Mouse (Mus musculus) left cerebral cortex, postnatal 14 days (tissue): ENCODE data around the gene Zbtb11. TPM values are rescaled to one million over a fixed set of nuclear protein-coding genes. Genes with fewer than 3 reads are reported as not detected.
"Not testable (repeated sequence)": the region's sequence is repeated elsewhere in the genome, so short reads cannot be mapped to it uniquely, and the experiment has no call there.

Source experiments
- DNase-seq, 2 experiments: peaks; one replicate each; pipeline ENCODE4 v3.0.0; 2021 to 2022; ENCODE audit warnings: low spot score in 2 of 2, mixed read lengths in 1 of 2
- intact Hi-C: fragments of 180-260 bp; cut with DNase I; formaldehyde crosslinking; loops from one replicate; pipeline ENCODE4 v1.15.1; 2025
- total RNA-seq, 2 experiments: library from RNA; stranded (reverse); gene quantifications; 2 replicates each; pipeline ENCODE4 v1.2.3; 2021

Gene Zbtb11
- total RNA-seq, 2 experiments from 2014 or later, result 36.4 to 36.7 TPM

DNA sequence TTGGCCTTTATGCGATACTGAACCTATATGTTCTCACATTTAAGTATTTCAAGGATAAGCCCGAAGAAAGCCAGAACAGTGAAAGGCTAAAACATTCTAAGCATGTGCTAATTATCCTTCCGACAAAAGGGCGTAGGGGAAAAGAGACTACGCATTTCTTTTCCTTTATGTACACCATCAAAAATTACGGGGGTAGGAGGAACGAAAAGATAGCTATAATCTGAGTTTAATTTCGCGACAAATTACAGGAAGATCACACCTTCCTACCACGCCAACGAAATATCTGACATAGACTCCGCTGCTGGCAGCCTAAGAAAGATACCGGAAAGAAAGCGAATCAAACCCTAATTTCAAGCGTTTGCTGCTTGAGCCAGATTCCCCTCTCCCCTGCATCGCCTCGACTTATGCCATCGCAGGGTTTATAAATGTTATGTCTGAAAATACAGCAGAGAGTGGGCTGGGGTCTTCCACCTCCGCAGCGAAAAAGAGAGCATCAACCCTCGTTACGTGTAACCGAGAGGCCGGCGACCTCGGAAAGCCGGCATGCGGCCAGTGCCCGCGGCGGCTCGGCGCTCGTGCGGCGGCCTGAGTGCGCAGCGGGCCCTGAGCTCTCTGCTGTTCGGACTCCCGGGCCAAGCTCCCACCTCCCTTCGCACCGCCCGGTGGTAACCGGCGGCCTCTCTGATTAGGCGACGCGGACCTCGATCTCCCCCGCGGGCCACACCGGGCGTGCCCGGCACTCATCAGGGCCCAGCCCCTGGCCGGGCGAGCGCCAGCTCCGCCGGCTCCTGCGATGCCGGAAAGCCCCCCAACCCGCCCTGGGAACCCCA is 55.3 kb downstream of the Zbtb11 start:
- DNase-seq, result no peak
- intact Hi-C loops, result no loop called here

DNA sequence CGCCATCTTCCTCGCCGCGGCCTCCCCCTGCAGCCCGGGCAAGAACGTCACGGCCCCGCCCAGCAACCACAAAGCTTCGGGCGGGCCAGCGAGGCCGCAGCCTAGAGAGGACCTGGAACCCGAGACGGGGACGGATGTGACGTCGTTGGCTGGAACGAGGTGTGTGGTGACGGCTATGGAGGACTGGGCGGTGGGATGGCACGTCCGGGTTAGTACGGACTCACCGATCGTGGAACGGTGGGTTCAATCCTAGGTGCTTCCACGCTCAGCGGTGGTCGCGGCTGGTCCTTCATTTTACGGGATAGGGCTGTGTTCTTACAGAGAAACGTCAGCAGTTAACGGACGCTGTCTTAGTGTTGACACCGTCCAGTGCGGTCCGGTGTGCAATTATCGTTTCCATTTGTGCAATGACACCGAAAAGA is 56.0 kb downstream of the Zbtb11 start, which contains the start of gene Pcnp:
Gene Pcnp (minus strand): TSS at position 79 of the 422 bp plus-strand sequence.
- intact Hi-C loops, result no loop called here
- DNase-seq, result peak; percentile 97

- no peak for DNase-seq
- intact Hi-C loops, result no loop called here
Observed at GRCm38 (mm10) chr16:56034566-56034965, 60.9 kb downstream of the Zbtb11 start.

- intact Hi-C loops, result loop anchor here (5.0 kb wide), 2 partner anchors 41 to 64 kb away; partner anchors contain the start of gene Zbtb11
- DNase-seq, result no peak
Observed at GRCm38 (mm10) chr16:56036501-56036900, 62.8 kb downstream of the Zbtb11 start.

GRCm38 (mm10) chr16:56037138-56038010 is 63.7 kb downstream of the Zbtb11 start, which contains the start of gene Trmt10c:
Gene Trmt10c, minus strand, starts transcription at chr16:56037819.
- peak; percentile 93 to 94 for DNase-seq
- intact Hi-C loops, result loop anchor here (5.0 kb wide), 2 partner anchors 40 to 65 kb away; partner anchors contain the start of gene Zbtb11

- intact Hi-C loops, result loop anchor here (5.0 kb wide), 2 partner anchors 39 to 66 kb away; partner anchors contain the start of gene Zbtb11
- DNase-seq, result no peak
Observed at GRCm38 (mm10) chr16:56038090-56038489, 64.4 kb downstream of the Zbtb11 start.

DNA sequence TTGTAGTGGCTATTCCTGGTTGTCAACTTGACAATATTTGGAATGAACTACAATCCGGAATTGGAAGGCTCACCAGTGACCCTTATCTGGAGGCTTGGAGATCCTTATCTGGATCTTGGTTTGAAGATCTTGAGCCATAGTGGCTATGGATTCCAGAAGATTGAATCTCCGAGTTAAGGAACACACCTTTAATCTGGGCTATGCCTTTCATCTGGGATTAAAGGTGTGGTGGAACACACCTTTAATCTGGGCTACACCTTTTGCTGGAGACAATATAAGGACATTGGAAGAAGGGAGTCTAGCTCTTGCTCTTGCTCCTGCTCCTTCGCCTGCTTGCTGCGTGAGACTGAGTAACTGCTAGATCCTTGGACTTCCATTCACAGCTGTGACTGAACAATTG is 74.4 kb downstream of the Zbtb11 start, which contains the start of gene Senp7:
Gene Senp7 (plus strand): TSS at position 301 of the 400 bp plus-strand sequence.
- intact Hi-C loops, DNase-seq: not testable (repeated sequence)

DNA sequence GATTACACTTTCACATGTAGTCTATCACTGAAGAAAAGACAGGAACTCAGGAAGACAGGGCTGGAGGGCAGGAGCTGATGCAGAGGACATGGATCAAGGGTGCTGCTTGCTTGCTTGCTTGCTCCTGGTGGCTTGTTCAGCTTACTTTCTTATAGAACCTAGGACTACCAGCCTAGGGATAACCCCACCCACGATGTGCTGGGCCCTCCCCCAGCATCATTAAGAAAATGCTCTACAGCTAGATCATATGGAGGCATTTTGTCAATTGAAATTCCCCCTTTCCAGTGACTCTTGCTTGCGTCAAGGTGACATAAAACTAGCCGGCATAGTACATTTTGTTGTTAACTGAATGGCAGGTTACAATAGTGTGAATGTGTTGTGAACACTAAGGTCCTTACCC is 82.2 kb downstream of the Zbtb11 start:
- no peak for DNase-seq
- intact Hi-C loops, result no loop called here

DNA sequence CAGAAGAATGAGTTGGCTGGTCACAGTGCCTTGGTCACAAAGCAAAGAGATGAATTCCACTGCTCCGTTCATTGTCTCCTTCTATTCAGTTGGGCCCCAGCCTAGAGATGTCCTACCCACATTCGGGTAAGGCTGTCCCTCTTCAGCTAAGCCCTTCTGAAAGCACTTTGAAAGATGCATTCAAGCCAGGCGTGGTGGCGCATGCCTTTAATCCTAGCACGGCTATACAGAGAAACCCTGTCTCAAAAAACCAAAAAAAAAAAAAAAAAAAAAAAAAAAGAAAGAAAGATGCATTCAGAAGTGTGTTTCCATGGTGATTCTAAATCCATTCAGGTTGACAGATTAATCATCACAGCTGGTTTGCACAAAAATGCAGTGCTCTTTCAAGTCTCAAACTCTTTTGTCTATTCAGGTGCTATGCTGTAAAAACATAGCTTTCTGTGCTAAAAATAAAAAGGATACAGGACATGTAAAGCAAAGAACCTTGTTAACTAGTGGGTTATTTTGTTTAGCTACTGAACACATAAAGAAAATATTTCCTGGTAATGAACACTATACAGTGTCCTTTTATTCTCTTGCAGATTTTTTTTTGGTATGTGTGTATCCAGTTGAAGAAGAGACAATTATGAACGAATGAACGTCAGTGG is 83.4 kb downstream of the Zbtb11 start:
- DNase-seq, result no peak
- intact Hi-C loops, result no loop called here

GRCm38 (mm10) chr16:56058151-56058550 is 84.5 kb downstream of the Zbtb11 start:
- intact Hi-C loops, result no loop called here
- DNase-seq, result no peak

Other genes with a start within 250 kb of the Zbtb11 start
- gene Nfkbiz, start 135.0 kb upstream of the Zbtb11 start, total RNA-seq, result 1 to 10 TPM; 3.1 to 3.5 TPM
- gene Nxpe3, start 78.6 kb upstream of the Zbtb11 start, total RNA-seq, result 1 to 10 TPM; 7.3 to 7.5 TPM
- gene Cep97, start 39.0 kb upstream of the Zbtb11 start, total RNA-seq, result 1 to 10 TPM; 9.1 to 10.0 TPM
- 100 to 1,000 TPM; 333 to 350 TPM for gene Rpl24, start 7.6 kb upstream of the Zbtb11 start, total RNA-seq
- gene Pcnp, start 55.9 kb downstream of the Zbtb11 start, total RNA-seq, result 100 to 1,000 TPM; 132 to 141 TPM
- 1 to 10 TPM; 8.2 to 9.1 TPM for gene Trmt10c, start 63.9 kb downstream of the Zbtb11 start, total RNA-seq
- gene Senp7, start 74.5 kb downstream of the Zbtb11 start, total RNA-seq, result 10 to 100 TPM; 39.5 to 41.1 TPM
- under 1 TPM; 0.44 to 0.88 TPM for gene Impg2, start 230.4 kb downstream of the Zbtb11 start, total RNA-seq